Mouse (Mus musculus) MEL (cell line): ENCODE data around the gene Psmc1. TPM values are rescaled to one million over a fixed set of nuclear protein-coding genes. Genes with fewer than 3 reads are reported as not detected.

Experiments
- DNase-seq: peaks from one replicate; pipeline ENCODE4 v3.0.0; 2011; ENCODE audit warnings: low read depth, low spot score
- H3K27ac ChIP-seq: 2 replicates; pipeline ENCODE4 v1.5.1; 2012; ENCODE audit warnings: low read depth, mild to moderate bottlenecking, control low read depth, low read length, moderate library complexity; ENCODE audit not compliant: control insufficient read depth
- H3K27me3 ChIP-seq, 2 experiments: fragments of 150-350 bp in 1 of 2; sonication (generic) in 1 of 2; 2 replicates each; pipeline ENCODE4 v1.6.1; 2012; ENCODE audit warnings: low read length in 2 of 2, mild to moderate bottlenecking in 2 of 2, improper control_type of control experiment in 1 of 2, moderate library complexity in 1 of 2; ENCODE audit not compliant: insufficient read depth in 2 of 2, control insufficient read depth in 1 of 2
- H3K36me3 ChIP-seq, 2 experiments: 2 replicates each; pipeline ENCODE4 v1.6.1; 2012 to 2014; ENCODE audit warnings: low read length in 2 of 2, improper control_type of control experiment in 1 of 2, inconsistent platforms in 1 of 2, mild to moderate bottlenecking in 1 of 2; ENCODE audit not compliant: insufficient read depth in 2 of 2, control insufficient read depth in 1 of 2
- H3K4me1 ChIP-seq, 2 experiments: fragments of 150-350 bp in 1 of 2; sonication (generic) in 1 of 2; 2 replicates each; pipeline ENCODE4 v1.6.1; 2012; ENCODE audit warnings: low read length in 2 of 2, improper control_type of control experiment in 1 of 2, mild to moderate bottlenecking in 1 of 2; ENCODE audit not compliant: insufficient read depth in 2 of 2, control insufficient read depth in 1 of 2
- H3K4me3 ChIP-seq, 2 experiments: fragments of 150-350 bp in 1 of 2; sonication (generic) in 1 of 2; 2 replicates each; pipeline ENCODE4 v1.5.1; 2012; ENCODE audit warnings: low read depth in 2 of 2, low read length in 2 of 2, mild to moderate bottlenecking in 2 of 2, moderate library complexity in 2 of 2, control low read depth in 1 of 2, improper control_type of control experiment in 1 of 2; ENCODE audit not compliant: control insufficient read depth in 1 of 2, insufficient read depth in 1 of 2
- H3K79me2 ChIP-seq: 2 replicates; pipeline ENCODE4 v1.6.1; 2012; ENCODE audit warnings: mild to moderate bottlenecking, low read length, moderate library complexity; ENCODE audit not compliant: control insufficient read depth, poor library complexity, insufficient read depth
- H3K9ac ChIP-seq: 2 replicates; pipeline ENCODE4 v1.6.1; 2012; ENCODE audit warnings: low read depth, mild to moderate bottlenecking, control low read depth, low read length, moderate library complexity; ENCODE audit not compliant: control insufficient read depth, poor library complexity, severe bottlenecking
- H3K9me3 ChIP-seq: fragments of 150-350 bp; sonication (generic); replicated peaks from 2 replicates; pipeline ENCODE4 v1.6.1; 2012; ENCODE audit warnings: mild to moderate bottlenecking, low read length, improper control_type of control experiment, moderate library complexity; ENCODE audit not compliant: insufficient read depth
- CHD2 ChIP-seq: IDR thresholded peaks from 2 replicates; pipeline ENCODE4 v1.6.1; 2011; ENCODE audit warnings: low read length, improper control_type of control experiment
- E2F4 ChIP-seq: IDR thresholded peaks from 2 replicates; pipeline ENCODE4 v1.6.1; 2011; ENCODE audit warnings: low read depth, low read length, improper control_type of control experiment, borderline replicate concordance
- EP300 ChIP-seq, 2 experiments: IDR thresholded peaks; 2 replicates each; pipeline ENCODE4 v1.6.1; 2011; ENCODE audit warnings: improper control_type of control experiment in 2 of 2, low read length in 2 of 2, low read depth in 1 of 2, mild to moderate bottlenecking in 1 of 2
- GABPA ChIP-seq: IDR thresholded peaks from 2 replicates; pipeline ENCODE4 v1.6.1; 2012; ENCODE audit warnings: low read depth, mild to moderate bottlenecking, inconsistent platforms, low read length, improper control_type of control experiment, moderate library complexity
- HCFC1 ChIP-seq: IDR thresholded peaks from 2 replicates; pipeline ENCODE4 v1.6.1; 2012; ENCODE audit warnings: low read depth, mild to moderate bottlenecking, inconsistent platforms, low read length, improper control_type of control experiment, moderate library complexity
- MAX ChIP-seq: IDR thresholded peaks from 2 replicates; pipeline ENCODE4 v1.6.1; 2011; ENCODE audit warnings: low read length, improper control_type of control experiment
- MAZ ChIP-seq: IDR thresholded peaks from 2 replicates; pipeline ENCODE4 v1.6.1; 2012; ENCODE audit warnings: low read depth, mild to moderate bottlenecking, inconsistent platforms, low read length, improper control_type of control experiment
- MEF2A ChIP-seq: IDR thresholded peaks from 2 replicates; pipeline ENCODE4 v1.6.1; 2014; ENCODE audit warnings: low read depth, mild to moderate bottlenecking, inconsistent platforms, low read length, improper control_type of control experiment; ENCODE audit not compliant: poor library complexity, insufficient replicate concordance, severe bottlenecking; ENCODE audit errors: extremely low read depth
- MXI1 ChIP-seq: IDR thresholded peaks from 2 replicates; pipeline ENCODE4 v1.6.1; 2011; ENCODE audit warnings: mild to moderate bottlenecking, low read depth, low read length, improper control_type of control experiment
- MYC ChIP-seq: IDR thresholded peaks from 2 replicates; pipeline ENCODE4 v1.6.1; 2011; ENCODE audit warnings: low read depth, mild to moderate bottlenecking, low read length, improper control_type of control experiment, moderate library complexity
- POLR2AphosphoS2 ChIP-seq: IDR thresholded peaks from 2 replicates; pipeline ENCODE4 v1.6.1; 2011; ENCODE audit warnings: low read length, improper control_type of control experiment
- POLR2AphosphoS5 ChIP-seq: IDR thresholded peaks from 2 replicates; pipeline ENCODE4 v1.6.1; 2012; ENCODE audit warnings: low read depth, borderline replicate concordance, mild to moderate bottlenecking, inconsistent platforms, low read length, moderate library complexity, mixed read lengths
- RCOR1 ChIP-seq: IDR thresholded peaks from 2 replicates; pipeline ENCODE4 v1.6.1; 2012; ENCODE audit warnings: low read depth, mild to moderate bottlenecking, inconsistent platforms, low read length, improper control_type of control experiment
- SIN3A ChIP-seq: IDR thresholded peaks from 2 replicates; pipeline ENCODE4 v1.6.1; 2012; ENCODE audit warnings: low read length, improper control_type of control experiment, inconsistent platforms
- TCF12 ChIP-seq: IDR thresholded peaks from 2 replicates; pipeline ENCODE4 v1.6.1; 2014; ENCODE audit warnings: low read depth, mild to moderate bottlenecking, inconsistent platforms, low read length, improper control_type of control experiment, moderate library complexity
- ZNF384 ChIP-seq: IDR thresholded peaks from 2 replicates; pipeline ENCODE4 v1.6.1; 2012; ENCODE audit warnings: low read depth, mild to moderate bottlenecking, inconsistent platforms, low read length, improper control_type of control experiment
- polyA plus RNA-seq, 2 experiments: library from polyadenylated mRNA; stranded (reverse) in 1 of 2; unstranded in 1 of 2; fragments of >175 nt in 1 of 2; fragments of >200 nt in 1 of 2; gene quantifications; 2 replicates each; pipeline versions ENCODE4 v1.2.1 to v1.2.4; 2012; ENCODE audit warnings: low replicate concordance in 2 of 2, low read depth in 1 of 2; ENCODE audit not compliant: insufficient read length in 2 of 2, insufficient read depth in 1 of 2, missing spikeins in 1 of 2
- total RNA-seq: library from RNA; depleted of rRNA; stranded (reverse); fragments of 300-350 nt; gene quantifications from 2 replicates; pipeline ENCODE4 v1.2.3, GENCODE M21; 2012

The Psmc1 gene
- total and polyA plus RNA-seq, 3 experiments = 322 to 501 TPM; not detected in 1

- no peak for DNase-seq
- TF ChIP-seq POLR2AphosphoS5 (no peak), POLR2AphosphoS2 (no peak), MYC (no peak)
- no peaks in the 10 kb centered on the region for H3K4me1 ChIP-seq
- H3K27me3 ChIP-seq = peaks cover 3 to 5% of the 10 kb centered on the region in 2 experiments; a peak in 3 of 4 replicates
- no peaks in the 10 kb centered on the region for H3K36me3 ChIP-seq
- no peak overlapping the region for H3K9ac ChIP-seq
- no peaks in the 10 kb centered on the region for H3K9me3 ChIP-seq
- no peaks in the 10 kb centered on the region for H3K79me2 ChIP-seq
- no peak overlapping the region for H3K27ac ChIP-seq
- H3K4me3 ChIP-seq = no peak overlapping the region
Observed at GRCm38 (mm10) chr12:100075715-100076114, 34.2 kb upstream of the Psmc1 start.

- Histone ChIP-seq H3K4me1 (no peaks in the 10 kb centered on the region), H3K4me3 (no peak overlapping the region), H3K27me3 (peaks cover 3 to 5% of the 10 kb centered on the region in 2 experiments; a peak in 2 of 4 replicates), H3K79me2 (no peaks in the 10 kb centered on the region), H3K27ac (no peak overlapping the region), H3K9me3 (no peaks in the 10 kb centered on the region), H3K36me3 (no peaks in the 10 kb centered on the region), H3K9ac (no peak overlapping the region)
- TF ChIP-seq GABPA (no peak), TCF12 (peak; percentile 18; the same call in 1 of the 2 replicates), CHD2 (no peak), EP300 (IDR thresholded peaks at IDR 0.05; ENCODE audit: low read depth in 1 of 2, low read length in 2 of 2) (peak in 1 of 2 experiments; percentile 9; a peak in 1 of 4 replicates), MXI1 (no peak), E2F4 (no peak), RCOR1 (no peak), SIN3A (no peak), HCFC1 (no peak), MEF2A (no peak)
- DNase-seq = no peak
Observed at GRCm38 (mm10) chr12:100079636-100080286, 30.2 kb upstream of the Psmc1 start.

GRCm38 (mm10) chr12:100088026-100088425 lies 21.9 kb upstream of the Psmc1 start:
- no peak overlapping the region for H3K4me3 ChIP-seq
- H3K36me3 ChIP-seq = no peaks in the 10 kb centered on the region
- peaks cover 0 to 2% of the 10 kb centered on the region in 2 experiments; a peak in 1 of 4 replicates for H3K27me3 ChIP-seq
- no peak overlapping the region for H3K27ac ChIP-seq
- no peak for TF ChIP-seq HCFC1
- TF ChIP-seq CHD2 = no peak
- TF ChIP-seq ZNF384 = no peak
- TF ChIP-seq MAZ = no peak
- no peak for TF ChIP-seq MAX
- H3K9me3 ChIP-seq = no peaks in the 10 kb centered on the region
- no peak for DNase-seq
- no peak overlapping the region for H3K9ac ChIP-seq
- H3K4me1 ChIP-seq = no peaks in the 10 kb centered on the region
- no peaks in the 10 kb centered on the region for H3K79me2 ChIP-seq
